Mouse (Mus musculus): ENCODE data around the gene Tst.

DNA sequence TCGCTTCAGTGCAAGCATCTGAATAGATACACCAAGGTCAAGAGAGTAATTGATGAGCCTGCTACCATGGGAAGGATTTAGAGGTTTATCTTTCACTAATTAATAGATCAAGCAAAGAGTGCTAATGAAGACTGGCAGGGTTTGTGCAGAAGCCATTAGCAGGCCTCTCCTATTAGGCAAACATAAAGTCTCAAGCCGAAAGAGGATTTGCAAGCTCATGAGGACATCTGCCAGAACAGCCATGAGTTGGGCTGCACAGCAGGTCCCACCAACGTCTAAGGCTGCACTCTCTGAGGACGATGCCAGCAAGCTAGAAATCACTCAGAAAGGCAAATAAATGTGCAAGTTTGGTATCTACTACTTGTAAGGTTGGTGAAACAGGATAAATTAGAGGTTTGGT lies 25.0 kb downstream of the Tst start:
- no peak for TF ChIP-seq POLR2A (IDR thresholded peaks at IDR 0.05; ENCODE audit: borderline replicate concordance, low read depth, low read length)
- no peak for TF ChIP-seq CTCF (IDR thresholded peaks at IDR 0.05; ENCODE audit: low read depth, low read length)
